Mouse (Mus musculus) cortical plate, adult 2 months (tissue): Measurements from ENCODE around the gene Duoxa2.

ENCODE experiments used
- CTCF ChIP-seq: fragments of 200-500 bp; IDR thresholded peaks from 2 replicates; pipeline ENCODE4 v1.5.1; 2011; ENCODE audit warnings: mild to moderate bottlenecking, control low read depth, low read length; ENCODE audit not compliant: insufficient read depth; ENCODE audit errors: extremely low read depth
- POLR2A ChIP-seq: fragments of 200-500 bp; IDR thresholded peaks from 2 replicates; pipeline ENCODE4 v1.6.1; 2011; ENCODE audit warnings: mild to moderate bottlenecking, low read length, control low read depth; ENCODE audit not compliant: insufficient read depth; ENCODE audit errors: extremely low read depth

DNA sequence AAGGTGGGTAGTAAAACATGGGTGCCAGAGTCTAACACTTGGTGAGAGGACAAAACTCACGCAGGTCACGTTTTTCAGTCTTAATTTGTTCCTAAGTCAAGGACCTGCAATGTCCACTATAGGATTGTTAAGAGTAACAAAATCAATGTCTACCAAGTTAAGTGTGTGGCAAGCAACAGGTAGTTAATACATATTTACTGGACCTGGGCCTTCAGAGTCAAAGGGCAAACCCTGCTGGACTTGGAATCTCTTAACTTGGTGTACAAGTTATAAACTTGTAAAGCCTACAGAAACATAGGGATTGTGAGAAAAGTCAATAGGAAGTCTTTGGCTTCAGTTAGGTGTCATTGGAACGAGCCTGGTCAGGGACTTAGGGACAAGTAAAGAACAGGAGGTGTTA, 25.9 kb downstream of the Duoxa2 start:
- TF ChIP-seq CTCF (no peak), POLR2A (no peak)
